Mouse (Mus musculus) stomach, embryonic 15.5 days (tissue): ENCODE measurements around the gene Gm364. TPM values are rescaled to one million over a fixed set of nuclear protein-coding genes. Genes with fewer than 3 reads are reported as not detected.

ENCODE experiments used
- ATAC-seq: fragments of 200-750 bp; cut with Nextera tagmentation; 2 replicates; pipeline ENCODE4 v1.8.0; 2017; ENCODE audit warnings: low read depth, moderate number of reproducible peaks, moderate TSS enrichment; ENCODE audit not compliant: insufficient read depth, low FRiP score
- H3K27ac ChIP-seq: fragments of 300-500 bp; sonication (generic); 2 replicates; pipeline ENCODE4 v1.5.1; 2015; ENCODE audit warnings: mild to moderate bottlenecking, inconsistent platforms
- H3K27me3 ChIP-seq: fragments of 300-500 bp; sonication (generic); replicated peaks from 2 replicates; pipeline ENCODE4 v1.6.1; 2015; ENCODE audit warnings: inconsistent platforms
- H3K36me3 ChIP-seq: fragments of 300-500 bp; sonication (generic); 2 replicates; pipeline ENCODE4 v1.6.1; 2015; ENCODE audit warnings: inconsistent platforms
- H3K4me1 ChIP-seq: fragments of 300-500 bp; sonication (generic); 2 replicates; pipeline ENCODE4 v1.6.1; 2015; ENCODE audit warnings: inconsistent platforms
- H3K4me2 ChIP-seq: fragments of 300-500 bp; sonication (generic); 2 replicates; pipeline ENCODE4 v1.6.1; 2015; ENCODE audit warnings: mild to moderate bottlenecking, inconsistent platforms
- H3K4me3 ChIP-seq: fragments of 300-500 bp; sonication (generic); replicated peaks from 2 replicates; pipeline ENCODE4 v1.5.1; 2015; ENCODE audit warnings: inconsistent platforms
- H3K9ac ChIP-seq: fragments of 300-500 bp; sonication (generic); 2 replicates; pipeline ENCODE4 v1.6.1; 2015; ENCODE audit warnings: inconsistent platforms
- H3K9me3 ChIP-seq: fragments of 300-500 bp; sonication (generic); 2 replicates; pipeline ENCODE4 v1.6.1; 2016; ENCODE audit warnings: inconsistent platforms
- WGBS: fragments of 180-500 bp; shearing (Covaris S2); methylation state at CpG from one replicate; pipeline ENCODE4 v1.1.7; 2015; 5-methylcytosine and 5-hydroxymethylcytosine counted together
- polyA plus RNA-seq: library from polyadenylated mRNA; unstranded; fragments of >200 nt; fragmentation: Nextera tagmentation; extraction: Ambion mirVana; gene quantifications from 2 replicates; pipeline ENCODE4 v1.2.1, GENCODE M21; 2015

Gene Gm364
- polyA plus RNA-seq, 1 experiment from 2014 or later = not detected

DNA sequence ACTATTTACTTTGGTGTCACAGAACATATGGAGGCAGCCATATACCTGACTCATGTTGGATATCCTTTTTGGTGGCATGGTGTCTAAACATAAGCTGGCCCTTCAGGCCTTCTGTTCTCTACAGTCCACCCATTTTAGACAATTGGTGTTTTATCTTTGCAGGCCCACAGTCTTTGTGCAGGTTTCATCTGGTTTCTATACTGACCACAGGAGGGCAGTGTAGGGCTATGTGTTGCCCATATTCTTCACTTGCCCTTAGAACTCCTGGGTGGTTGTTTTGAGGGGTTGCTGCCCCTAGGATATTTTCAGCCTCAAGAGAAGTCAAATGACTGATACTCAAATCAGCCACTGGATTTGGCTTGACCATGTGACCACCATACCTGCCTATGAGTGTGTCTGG, 5.3 kb upstream of the Gm364 start:
- H3K27me3 ChIP-seq = no peaks in the 10 kb centered on the region
- H3K9me3 ChIP-seq = no peaks in the 10 kb centered on the region
- no peak overlapping the region for H3K4me3 ChIP-seq
- no peaks in the 10 kb centered on the region for H3K4me1 ChIP-seq
- H3K27ac ChIP-seq = no peak overlapping the region
- H3K9ac ChIP-seq = no peak overlapping the region
- H3K4me2 ChIP-seq = no peak overlapping the region
- no peaks in the 10 kb centered on the region for H3K36me3 ChIP-seq
- no peak for ATAC-seq

DNA sequence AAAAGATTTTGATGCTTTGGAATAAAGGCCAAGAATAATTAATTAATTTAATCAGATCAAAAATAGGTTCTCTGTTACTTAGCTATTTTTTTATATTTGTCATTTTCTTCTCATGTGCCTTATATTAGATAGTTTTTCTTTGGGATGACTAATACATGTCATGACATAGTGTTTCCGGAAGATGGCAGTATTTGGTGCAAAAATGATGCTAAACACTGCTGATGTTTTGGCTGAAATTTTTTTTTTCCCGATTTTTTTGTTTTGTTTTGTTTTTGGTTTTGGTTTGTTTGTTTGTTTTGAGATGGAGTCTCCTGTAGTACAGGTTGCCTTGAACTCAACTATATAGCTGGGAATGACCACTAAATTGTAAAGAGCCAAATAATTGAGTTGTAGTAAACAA, 22.7 kb downstream of the Gm364 start:
- H3K4me2 ChIP-seq = no peak overlapping the region
- H3K9ac ChIP-seq = no peak overlapping the region
- no peak for ATAC-seq
- no peaks in the 10 kb centered on the region for H3K36me3 ChIP-seq
- H3K4me3 ChIP-seq = no peak overlapping the region
- no peaks in the 10 kb centered on the region for H3K9me3 ChIP-seq
- WGBS = 9% methylated on average over 2 of the region's 2 CpGs
- H3K4me1 ChIP-seq = no peaks in the 10 kb centered on the region
- no peaks in the 10 kb centered on the region for H3K27me3 ChIP-seq
- no peak overlapping the region for H3K27ac ChIP-seq

DNA sequence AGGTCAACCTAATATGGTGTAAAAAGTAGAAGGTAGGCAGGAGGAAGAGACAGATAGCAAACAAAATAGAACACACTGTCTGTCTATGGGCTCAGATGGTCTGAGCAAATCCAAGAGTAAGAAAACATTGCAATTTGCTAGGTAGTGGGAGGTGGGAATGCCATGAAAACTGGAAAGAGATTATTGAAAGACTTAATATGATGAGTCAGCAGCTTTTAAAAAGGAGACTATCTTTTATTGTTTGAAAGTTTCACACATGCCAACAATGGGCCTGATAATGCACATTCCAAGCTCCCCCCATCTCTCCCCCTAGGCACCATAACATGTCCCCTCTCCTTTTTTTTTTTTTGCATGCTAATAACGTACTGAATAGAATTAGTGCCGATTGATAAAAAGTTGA, 24.9 kb downstream of the Gm364 start:
- no peaks in the 10 kb centered on the region for H3K9me3 ChIP-seq
- no peaks in the 10 kb centered on the region for H3K27me3 ChIP-seq
- no peak overlapping the region for H3K9ac ChIP-seq
- no peak overlapping the region for H3K4me3 ChIP-seq
- no peak for ATAC-seq
- H3K4me2 ChIP-seq = no peak overlapping the region
- 76% methylated on average over 2 of the region's 2 CpGs for WGBS
- H3K4me1 ChIP-seq = no peaks in the 10 kb centered on the region
- H3K27ac ChIP-seq = no peak overlapping the region
- H3K36me3 ChIP-seq = no peaks in the 10 kb centered on the region

DNA sequence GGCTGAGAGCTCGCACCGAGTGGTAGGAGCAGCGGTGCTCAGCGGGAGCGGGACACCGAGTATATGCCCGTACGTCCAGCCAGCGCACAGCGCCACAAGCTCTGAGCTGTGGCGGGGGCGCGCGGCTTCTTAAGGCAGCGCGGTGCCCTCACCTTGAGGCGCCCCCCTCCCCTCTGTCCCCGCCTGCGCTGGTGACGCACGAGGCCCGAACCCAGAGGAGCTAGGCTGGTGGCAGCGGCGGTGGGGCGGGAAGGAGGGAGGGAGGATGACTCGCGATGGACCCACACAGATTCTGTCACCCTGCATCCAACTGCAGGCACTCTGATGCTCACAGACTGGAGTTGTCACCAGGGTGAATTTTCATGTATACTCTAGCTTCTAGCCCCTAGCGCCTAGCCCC, 94.7 kb downstream of the Gm364 start, which contains the start of gene Gpr101:
Gene Gpr101 (minus strand): TSS at position 124 of the 400 bp plus-strand sequence.
- ATAC-seq = no peak
- no peaks in the 10 kb centered on the region for H3K4me1 ChIP-seq
- peak within 1 kb of the TSS; percentile 19; the same call in 1 of the 2 replicates for H3K4me3 ChIP-seq
- H3K27me3 ChIP-seq = peaks cover 9% of the 10 kb centered on the region
- peak within 1 kb of the TSS; percentile 41 for H3K4me2 ChIP-seq
- H3K9me3 ChIP-seq = no peaks in the 10 kb centered on the region
- 12% methylated on average over 15 of the region's 28 CpGs for WGBS
- no peak within 1 kb of the TSS for H3K9ac ChIP-seq
- H3K36me3 ChIP-seq = no peaks in the 10 kb centered on the region
- no peak within 1 kb of the TSS for H3K27ac ChIP-seq

DNA sequence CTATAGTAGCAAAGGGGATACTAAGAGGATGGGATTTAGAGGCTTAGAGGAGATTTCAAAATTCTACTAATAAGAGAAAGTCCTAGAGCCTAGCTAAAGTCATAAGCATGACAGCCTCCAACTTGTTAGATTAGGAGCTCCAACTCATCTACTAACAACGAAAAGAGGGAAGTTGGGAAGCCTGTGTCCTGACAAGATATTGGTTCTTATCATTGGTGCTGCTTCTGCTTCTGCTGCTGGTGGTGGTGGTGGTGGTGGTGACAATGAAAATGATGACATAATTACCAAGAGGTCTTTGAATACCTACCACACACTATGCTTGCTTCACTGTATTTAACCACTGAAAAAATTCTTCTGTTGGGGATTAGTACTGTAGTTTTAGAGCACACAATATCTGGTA, 97.3 kb downstream of the Gm364 start:
- Histone ChIP-seq H3K9ac (no peak overlapping the region), H3K9me3 (no peaks in the 10 kb centered on the region), H3K27me3 (peaks cover 9% of the 10 kb centered on the region), H3K4me2 (no peak overlapping the region), H3K4me1 (no peaks in the 10 kb centered on the region), H3K27ac (no peak overlapping the region), H3K4me3 (no peak overlapping the region), H3K36me3 (no peaks in the 10 kb centered on the region)
- ATAC-seq = no peak
- WGBS = 74% methylated on average over 1 of the region's 1 CpGs

DNA sequence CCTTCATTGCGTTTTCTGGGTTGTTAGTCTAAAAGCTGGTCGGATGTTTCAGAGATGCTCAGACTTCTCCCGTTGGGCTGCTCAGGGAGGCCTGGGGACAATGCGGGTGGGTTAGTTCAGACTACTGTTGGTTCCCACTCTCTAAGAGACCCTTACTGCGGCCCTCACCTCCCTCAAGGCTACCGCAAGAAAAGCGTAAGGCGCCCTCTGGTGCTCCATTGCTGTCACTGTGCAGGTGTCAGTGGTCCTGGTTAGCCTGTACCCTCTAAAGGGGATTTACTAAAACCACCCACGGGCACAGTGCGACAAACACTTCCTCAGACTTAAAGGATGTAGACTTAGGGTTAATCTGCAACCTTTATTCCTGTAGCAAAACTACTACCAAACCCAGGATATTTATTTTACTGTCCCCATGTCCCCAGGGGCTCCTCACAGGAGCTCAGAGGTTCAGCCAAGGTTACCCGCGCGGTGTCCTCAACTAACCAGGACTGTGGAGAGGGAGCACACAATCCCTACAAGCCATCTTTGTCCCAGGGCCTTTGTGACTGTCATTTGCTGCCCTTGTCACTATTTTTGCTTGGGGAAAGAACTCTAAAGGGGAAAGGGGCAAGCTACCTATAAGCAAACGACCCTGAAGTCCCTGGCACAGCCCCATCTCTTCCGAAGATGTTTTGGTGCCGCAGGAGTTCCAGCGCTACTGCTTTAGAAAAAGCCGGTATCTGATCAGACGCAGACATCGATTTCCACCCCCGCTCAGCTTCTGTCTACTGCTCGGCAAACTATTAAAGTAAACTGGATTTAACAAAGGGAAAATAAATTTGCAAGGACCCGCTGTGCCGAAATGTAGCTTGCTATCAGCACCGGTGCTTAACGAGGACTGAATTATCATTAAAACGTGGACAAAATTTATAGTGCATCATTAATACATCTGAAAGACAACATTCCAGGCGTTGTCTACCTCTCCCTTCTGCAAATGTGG, 112.5 kb downstream of the Gm364 start:
- WGBS = 45% methylated on average over 28 of the region's 28 CpGs

More for the DNA sequence above, 112.5 kb downstream of the Gm364 start:
- no peak overlapping the region for H3K9ac ChIP-seq
- no peak overlapping the region for H3K4me3 ChIP-seq
- no peak for ATAC-seq
- no peaks in the 10 kb centered on the region for H3K27me3 ChIP-seq
- H3K27ac ChIP-seq = no peak overlapping the region
- no peaks in the 10 kb centered on the region for H3K36me3 ChIP-seq
- no peak overlapping the region for H3K4me2 ChIP-seq
- no peaks in the 10 kb centered on the region for H3K9me3 ChIP-seq
- no peaks in the 10 kb centered on the region for H3K4me1 ChIP-seq

Other genes starting within 250 kb of the Gm364 start
- not detected in 2 replicates for gene Cd40lg, start 197.0 kb upstream of the Gm364 start, polyA plus RNA-seq
- 4.3 and 4.4 TPM in 2 replicates for gene Arhgef6, start 70.4 kb upstream of the Gm364 start, polyA plus RNA-seq
- gene Rbmx, start 16.1 kb upstream of the Gm364 start, polyA plus RNA-seq = 86.2 and 98.5 TPM in 2 replicates
- gene Gpr101, start 94.6 kb downstream of the Gm364 start, polyA plus RNA-seq = not detected in 2 replicates